Mouse (Mus musculus) limb, embryonic 12.5 days (tissue): ENCODE measurements around the gene Dnajc21. TPM values are rescaled to one million over a fixed set of nuclear protein-coding genes. Genes with fewer than 3 reads are reported as not detected.
A peak's percentile ranks its signal among the peaks of the same experiment; 100 is the strongest.
"Not testable (repeated sequence)": the region's sequence is repeated elsewhere in the genome, so short reads cannot be mapped to it uniquely, and the experiment has no call there.

Experiments
- ATAC-seq: fragments of 200-750 bp; cut with Nextera tagmentation; 2 replicates; pipeline ENCODE4 v1.8.0; 2017; ENCODE audit warnings: low read depth, moderate TSS enrichment; ENCODE audit not compliant: insufficient number of reproducible peaks, insufficient read depth, low FRiP score, low TSS enrichment
- H3K27ac ChIP-seq: fragments of 300-500 bp; sonication (generic); 2 replicates; pipeline ENCODE4 v1.5.1; 2016; ENCODE audit warnings: mild to moderate bottlenecking, moderate library complexity
- H3K27me3 ChIP-seq: fragments of 300-500 bp; sonication (generic); 2 replicates; pipeline ENCODE4 v1.6.1; 2016; ENCODE audit warnings: mild to moderate bottlenecking, moderate library complexity
- H3K36me3 ChIP-seq: fragments of 300-500 bp; sonication (generic); 2 replicates; pipeline ENCODE4 v1.6.1; 2016; ENCODE audit warnings: mild to moderate bottlenecking, moderate library complexity
- H3K4me1 ChIP-seq: fragments of 300-500 bp; sonication (generic); replicated peaks from 2 replicates; pipeline ENCODE4 v1.6.1; 2016
- H3K4me2 ChIP-seq: fragments of 300-500 bp; sonication (generic); 2 replicates; pipeline ENCODE4 v1.6.1; 2016; ENCODE audit warnings: mild to moderate bottlenecking, moderate library complexity
- H3K4me3 ChIP-seq: fragments of 300-500 bp; sonication (generic); replicated peaks from 2 replicates; pipeline ENCODE4 v1.5.1; 2016; ENCODE audit warnings: mild to moderate bottlenecking
- H3K9ac ChIP-seq: fragments of 300-500 bp; sonication (generic); replicated peaks from 2 replicates; pipeline ENCODE4 v1.6.1; 2016; ENCODE audit warnings: mild to moderate bottlenecking, moderate library complexity
- H3K9me3 ChIP-seq: fragments of 300-500 bp; sonication (generic); 2 replicates; pipeline ENCODE4 v1.6.1; 2016; ENCODE audit warnings: mild to moderate bottlenecking, moderate library complexity
- WGBS: fragments of 180-500 bp; shearing (Covaris S2); methylation state at CpG from one replicate; pipeline ENCODE4 v1.1.7; 2016; 5-methylcytosine and 5-hydroxymethylcytosine counted together
- polyA plus RNA-seq: library from polyadenylated mRNA; unstranded; fragments of >200 nt; fragmentation: Nextera tagmentation; extraction: Ambion mirVana; gene quantifications from 2 replicates; pipeline ENCODE4 v1.2.1, GENCODE M21; 2016

Dnajc21 gene
- polyA plus RNA-seq, result 15.3 and 17.2 TPM in 2 replicates

DNA sequence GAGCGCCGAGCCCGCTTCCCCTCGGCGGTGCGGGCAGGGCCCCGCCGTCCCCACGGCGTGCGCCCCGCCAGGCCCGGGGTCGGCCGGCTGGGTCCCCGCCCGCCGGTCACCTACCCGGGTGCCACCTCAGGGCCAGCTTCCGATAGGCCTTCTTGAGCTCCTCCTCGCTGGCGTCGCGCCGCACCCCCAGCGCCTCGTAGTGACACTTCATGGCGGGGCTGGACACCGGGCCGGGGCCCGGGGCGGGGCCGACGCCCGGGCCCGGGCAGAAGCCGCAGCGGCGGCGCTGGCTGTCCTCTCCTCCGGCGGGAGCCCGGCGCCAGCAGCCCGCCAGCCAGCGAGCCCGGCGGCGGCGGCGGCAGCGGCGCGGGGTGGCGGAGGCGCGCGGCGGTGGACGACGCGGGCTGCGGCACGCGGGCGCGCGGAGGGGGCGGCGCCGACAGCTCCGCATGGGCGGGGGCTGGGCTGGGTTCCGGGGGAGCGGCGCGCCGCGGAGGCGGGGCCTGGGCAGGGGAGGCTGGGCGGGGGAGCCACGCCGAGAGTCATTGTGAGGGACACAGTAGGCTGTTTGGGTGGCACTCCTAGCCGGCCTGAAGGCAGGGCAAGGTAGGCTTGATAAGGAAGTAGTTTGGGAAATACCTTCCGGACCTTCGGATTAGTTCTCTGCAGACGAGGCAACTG lies at the start of gene Dnajc21:
Gene Dnajc21 (minus strand): TSS at position 366 of the 681 bp plus-strand sequence.
- peaks cover 9% of the 10 kb centered on the region for H3K36me3 ChIP-seq
- no peaks in the 10 kb centered on the region for H3K27me3 ChIP-seq
- ATAC-seq, result peak; percentile 91
- H3K4me2 ChIP-seq, result peak within 1 kb of the TSS; percentile 87
- peak within 1 kb of the TSS; percentile 78 for H3K9ac ChIP-seq
- H3K4me1 ChIP-seq, result peaks cover 9% of the 10 kb centered on the region
- under 1% methylated on average over 48 of the region's 87 CpGs for WGBS
- H3K4me3 ChIP-seq, result peak within 1 kb of the TSS; percentile 81
- H3K27ac ChIP-seq, result peak within 1 kb of the TSS; percentile 67
- no peaks in the 10 kb centered on the region for H3K9me3 ChIP-seq

- Histone ChIP-seq H3K4me1 (no peaks in the 10 kb centered on the region), H3K9me3 (no peaks in the 10 kb centered on the region), H3K9ac (no peak overlapping the region), H3K27ac (no peak overlapping the region), H3K4me2 (no peak overlapping the region), H3K36me3 (no peaks in the 10 kb centered on the region), H3K27me3 (no peaks in the 10 kb centered on the region), H3K4me3 (no peak overlapping the region)
- no peak for ATAC-seq
- WGBS, result 87% methylated on average over 7 of the region's 7 CpGs
Measured at GRCm38 (mm10) chr15:10515166-10515565, 44.9 kb upstream of the Dnajc21 start.

- Histone ChIP-seq H3K4me2 (peak overlapping the region; percentile 21; the same call in 1 of the 2 replicates), H3K4me1 (peaks cover 5% of the 10 kb centered on the region; the same call in 1 of the 2 replicates), H3K27me3 (no peaks in the 10 kb centered on the region), H3K27ac (no peak overlapping the region), H3K9ac (no peak overlapping the region; the same call in 1 of the 2 replicates), H3K9me3 (no peaks in the 10 kb centered on the region), H3K36me3 (no peaks in the 10 kb centered on the region), H3K4me3 (no peak overlapping the region)
- no peak for ATAC-seq
- WGBS, result 20% methylated on average over 11 of the region's 11 CpGs
Measured at GRCm38 (mm10) chr15:10506099-10506498, 35.8 kb upstream of the Dnajc21 start.

GRCm38 (mm10) chr15:10500838-10501719 lies 30.8 kb upstream of the Dnajc21 start:
- WGBS, result 57% methylated on average over 11 of the region's 11 CpGs
- Histone ChIP-seq H3K27me3 (no peaks in the 10 kb centered on the region), H3K4me1 (peaks cover 2% of the 10 kb centered on the region; the same call in 1 of the 2 replicates), H3K36me3 (peaks cover 3% of the 10 kb centered on the region; the same call in 1 of the 2 replicates), H3K27ac (no peak overlapping the region), H3K4me3 (no peak overlapping the region), H3K4me2 (no peak overlapping the region), H3K9ac (no peak overlapping the region), H3K9me3 (no peaks in the 10 kb centered on the region)
- peak; percentile 81; the same call in 1 of the 2 replicates for ATAC-seq

- Histone ChIP-seq H3K9me3 (no peaks in the 10 kb centered on the region), H3K4me2 (no peak overlapping the region), H3K27me3 (no peaks in the 10 kb centered on the region), H3K9ac (no peak overlapping the region), H3K4me1 (no peaks in the 10 kb centered on the region), H3K4me3 (no peak overlapping the region), H3K36me3 (peaks cover 8% of the 10 kb centered on the region; the same call in 1 of the 2 replicates), H3K27ac (no peak overlapping the region)
- ATAC-seq, result no peak
- 82% methylated on average over 5 of the region's 5 CpGs for WGBS
Measured at GRCm38 (mm10) chr15:10500035-10500434, 29.7 kb upstream of the Dnajc21 start.

DNA sequence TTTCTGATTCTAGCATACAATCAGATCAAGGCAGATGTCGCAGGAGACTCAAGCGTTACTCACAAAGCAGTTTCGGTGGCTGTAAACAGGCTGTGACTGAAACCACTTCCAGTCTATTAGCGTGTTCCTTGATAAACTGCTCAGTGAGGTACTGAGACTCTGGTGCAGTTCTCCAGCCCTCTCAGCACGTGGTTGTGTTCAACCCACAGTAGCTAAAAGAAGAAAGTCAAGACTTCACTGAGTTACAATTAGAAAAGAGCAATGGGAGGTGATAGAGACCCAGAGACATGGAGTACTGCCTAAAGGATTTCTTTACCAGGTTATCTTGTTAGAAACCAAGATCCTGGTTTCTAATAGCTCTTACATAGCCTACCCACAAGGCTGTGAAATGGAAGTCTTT lies 29.3 kb upstream of the Dnajc21 start:
- H3K36me3 ChIP-seq, result peaks cover 13% of the 10 kb centered on the region; the same call in 1 of the 2 replicates
- H3K9me3 ChIP-seq, result no peaks in the 10 kb centered on the region
- no peak overlapping the region for H3K4me3 ChIP-seq
- no peak for ATAC-seq
- H3K27ac ChIP-seq, result no peak overlapping the region
- H3K4me2 ChIP-seq, result no peak overlapping the region
- 73% methylated on average over 5 of the region's 5 CpGs for WGBS
- H3K4me1 ChIP-seq, result no peaks in the 10 kb centered on the region
- H3K27me3 ChIP-seq, result no peaks in the 10 kb centered on the region
- no peak overlapping the region for H3K9ac ChIP-seq

DNA sequence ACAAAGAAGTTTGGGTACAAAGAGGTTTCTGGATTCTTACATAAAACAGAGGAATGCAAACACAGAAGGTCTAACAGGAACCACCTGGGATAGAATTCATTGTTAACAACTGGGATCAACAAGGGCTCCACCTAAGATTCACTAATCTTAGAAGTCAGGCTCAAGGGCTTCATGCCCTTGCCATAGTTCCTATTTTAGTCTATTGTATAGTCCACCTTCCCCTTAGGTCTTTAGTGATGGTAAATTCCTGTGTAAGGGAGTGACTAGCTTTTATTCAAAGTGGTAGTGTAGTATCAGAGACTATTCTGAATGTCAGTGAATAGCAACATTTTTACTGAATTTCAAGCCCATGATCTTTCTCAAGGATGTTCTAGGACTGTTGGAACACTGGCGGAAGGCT lies 26.4 kb upstream of the Dnajc21 start:
- H3K36me3 ChIP-seq, result peaks cover 40% of the 10 kb centered on the region
- H3K4me2 ChIP-seq, H3K9me3 ChIP-seq, H3K4me1 ChIP-seq, H3K9ac ChIP-seq, H3K27ac ChIP-seq, H3K4me3 ChIP-seq, ATAC-seq, H3K27me3 ChIP-seq: not testable (repeated sequence)
- 100% methylated on average over 1 of the region's 1 CpGs for WGBS

DNA sequence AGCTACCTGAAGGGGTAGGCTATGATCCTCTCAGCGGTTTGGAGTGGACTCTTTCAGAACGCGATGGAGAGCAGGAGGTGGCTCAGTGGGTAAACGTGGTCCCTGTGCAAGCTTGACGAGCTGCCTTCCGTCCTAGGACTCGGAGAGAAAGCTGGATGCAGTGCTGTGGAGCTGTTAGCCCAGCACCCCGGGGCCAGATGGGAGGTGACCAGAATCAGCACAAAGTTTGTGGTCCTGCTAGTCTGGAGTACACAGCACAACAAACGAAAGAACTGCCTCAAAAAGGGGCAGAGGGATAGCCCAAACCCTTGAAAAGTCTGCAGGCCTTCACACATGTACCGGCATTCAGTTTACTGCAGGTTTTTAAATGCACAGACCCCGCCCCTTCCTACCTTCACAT lies 25.6 kb upstream of the Dnajc21 start:
- WGBS, result 94% methylated on average over 11 of the region's 11 CpGs
- Histone ChIP-seq H3K4me1 (no peaks in the 10 kb centered on the region), H3K4me2 (no peak overlapping the region), H3K9me3 (no peaks in the 10 kb centered on the region), H3K9ac (no peak overlapping the region), H3K27me3 (no peaks in the 10 kb centered on the region), H3K4me3 (no peak overlapping the region), H3K27ac (no peak overlapping the region), H3K36me3 (peaks cover 40% of the 10 kb centered on the region)
- no peak for ATAC-seq

GRCm38 (mm10) chr15:10490101-10490500 lies 19.8 kb upstream of the Dnajc21 start:
- no peak overlapping the region for H3K9ac ChIP-seq
- H3K4me1 ChIP-seq, result peaks cover 9% of the 10 kb centered on the region
- H3K4me3 ChIP-seq, result no peak overlapping the region
- peaks cover 53% of the 10 kb centered on the region for H3K36me3 ChIP-seq
- no peak overlapping the region for H3K4me2 ChIP-seq
- H3K27ac ChIP-seq, result no peak overlapping the region
- no peaks in the 10 kb centered on the region for H3K27me3 ChIP-seq
- ATAC-seq, result no peak
- H3K9me3 ChIP-seq, result no peaks in the 10 kb centered on the region
- 95% methylated on average over 5 of the region's 5 CpGs for WGBS

DNA sequence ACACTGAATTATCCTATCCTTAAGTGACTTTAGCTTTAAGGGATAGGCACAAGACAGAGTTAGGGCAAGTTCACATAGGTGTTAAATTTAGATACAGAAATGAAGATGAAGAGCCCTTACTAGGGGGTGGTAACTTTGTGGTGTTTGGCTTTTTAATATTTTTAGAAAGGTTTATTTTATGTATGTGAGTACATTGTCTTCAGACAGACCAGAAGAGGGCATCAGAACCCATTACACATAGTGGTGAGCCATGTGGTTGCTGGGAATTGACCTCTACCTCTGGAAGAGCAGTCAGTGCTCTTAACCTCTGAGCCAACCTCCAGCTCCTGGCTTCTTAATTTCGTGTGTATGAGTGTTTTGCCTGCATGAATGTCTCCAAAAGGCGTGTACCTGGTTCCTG lies 16.9 kb upstream of the Dnajc21 start:
- no peaks in the 10 kb centered on the region for H3K9me3 ChIP-seq
- no peak overlapping the region for H3K27ac ChIP-seq
- H3K27me3 ChIP-seq, result no peaks in the 10 kb centered on the region
- H3K4me2 ChIP-seq, result peak overlapping the region; percentile 70
- ATAC-seq, result no peak
- H3K36me3 ChIP-seq, result peaks cover 40% of the 10 kb centered on the region
- no peak overlapping the region for H3K9ac ChIP-seq
- 66% methylated on average over 2 of the region's 2 CpGs for WGBS
- peaks cover 18% of the 10 kb centered on the region for H3K4me1 ChIP-seq
- H3K4me3 ChIP-seq, result peak overlapping the region; percentile 83

GRCm38 (mm10) chr15:10486365-10486839 lies 16.1 kb upstream of the Dnajc21 start:
- Histone ChIP-seq H3K4me2 (peak overlapping the region; percentile 70), H3K36me3 (peaks cover 41% of the 10 kb centered on the region), H3K4me1 (peaks cover 18% of the 10 kb centered on the region), H3K9me3 (no peaks in the 10 kb centered on the region), H3K4me3 (peak overlapping the region; percentile 83), H3K9ac (peak overlapping the region; percentile 86), H3K27me3 (no peaks in the 10 kb centered on the region), H3K27ac (peak overlapping the region; percentile 87)
- peak; percentile 59 for ATAC-seq
- WGBS, result under 1% methylated on average over 18 of the region's 18 CpGs
